Mouse (Mus musculus) left cerebral cortex, adult 9 months (tissue): ENCODE results near the gene Lrrc29.

Experiments
- DNase-seq, 2 experiments: peaks; one replicate each; pipeline ENCODE4 v3.0.0; 2022; ENCODE audit warnings: low spot score in 2 of 2

Lrrc29 gene

GRCm38 (mm10) chr8:105266775-105267174 lies 59.3 kb downstream of the Lrrc29 start:
- DNase-seq: no peak

- DNase-seq: no peak
Measured at GRCm38 (mm10) chr8:105265128-105265527, 61.0 kb downstream of the Lrrc29 start.

- DNase-seq: no peak
Measured at GRCm38 (mm10) chr8:105264024-105264982, 61.8 kb downstream of the Lrrc29 start, which contains the start of the genes Tradd and Fbxl8. Gene Tradd (minus strand): TSS chr8:105264609. Gene Fbxl8 (plus strand): TSS chr8:105264648.

- DNase-seq: no peak
Measured at GRCm38 (mm10) chr8:105263244-105263912, 62.7 kb downstream of the Lrrc29 start.
